Mouse (Mus musculus) liver, embryonic 18 days (tissue): ENCODE data around the gene Mpp4. TPM values are rescaled to one million over a fixed set of nuclear protein-coding genes. Genes with fewer than 3 reads are reported as not detected.

Source experiments
- polyA plus RNA-seq: library from polyadenylated mRNA; depleted of rRNA; stranded (reverse); fragments of >200 nt; gene quantifications from 2 replicates; pipeline ENCODE4 v1.2.3, GENCODE M21; 2012; rRNA removed

Gene Mpp4
- polyA plus RNA-seq, result 1.0 and 1.1 TPM in 2 replicates

DNA sequence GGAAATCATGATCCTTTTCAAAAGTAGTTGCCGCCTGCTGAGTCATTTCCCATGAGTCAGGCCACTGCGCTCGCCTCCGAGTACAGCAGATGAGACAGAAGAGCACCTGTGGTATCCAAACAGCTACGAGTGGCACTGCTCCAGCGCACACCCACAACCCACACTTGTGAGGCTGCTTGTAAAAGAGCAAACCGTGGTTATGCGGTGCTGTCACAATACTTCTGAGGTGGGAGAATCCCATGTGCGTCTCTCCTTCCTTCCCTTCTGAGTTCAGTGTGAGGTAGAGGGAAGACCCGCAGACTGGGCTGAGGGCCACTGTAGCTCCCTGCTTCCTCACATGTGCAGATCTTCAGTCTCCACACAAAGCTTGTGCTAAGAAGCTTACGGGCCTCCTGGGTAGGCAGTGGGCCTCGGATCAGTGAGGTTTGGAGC, at the start of gene Mpp4:
Mpp4 (minus strand) TSS at position 360 of the 432 bp plus-strand sequence.

DNA sequence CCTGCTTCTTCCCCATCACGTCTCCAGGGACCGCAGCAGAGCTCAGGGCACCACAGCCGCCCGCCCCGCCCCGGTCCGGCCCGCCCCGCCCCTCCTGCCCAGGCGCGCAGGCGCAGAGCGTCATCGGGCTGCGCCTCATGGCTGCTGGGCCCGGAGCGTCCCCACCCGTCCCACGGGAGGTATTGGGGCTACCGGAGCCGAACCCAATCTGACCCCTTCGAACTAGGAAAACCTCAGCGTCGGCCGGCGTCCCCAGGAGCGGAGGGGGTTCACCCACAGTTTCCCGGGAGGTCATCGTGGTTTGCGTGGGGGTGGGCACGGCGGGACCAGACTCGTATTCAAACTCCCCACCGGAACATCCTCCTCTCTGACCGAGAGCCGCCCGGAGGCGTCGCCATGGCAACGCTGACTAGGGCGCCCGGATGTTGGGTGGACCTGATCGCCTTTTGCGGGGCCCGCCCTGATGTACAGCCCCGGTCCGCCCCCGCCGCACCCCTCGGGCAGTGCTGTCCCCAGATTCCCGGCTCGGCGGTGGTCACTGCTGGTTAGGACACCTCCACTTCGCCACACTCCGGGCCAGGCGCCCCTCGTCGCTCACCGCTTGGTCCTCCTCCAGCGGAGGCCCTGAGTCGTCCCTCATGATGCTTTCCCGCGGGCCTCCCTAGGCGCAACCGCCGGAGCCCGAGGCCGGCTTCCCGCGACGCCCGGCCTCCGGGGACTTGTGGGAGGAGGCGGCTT, 43.3 kb downstream of the Mpp4 start, which contains the start of gene Tmem237:
Tmem237 (minus strand) TSS at position 689 of the 738 bp plus-strand sequence.

DNA sequence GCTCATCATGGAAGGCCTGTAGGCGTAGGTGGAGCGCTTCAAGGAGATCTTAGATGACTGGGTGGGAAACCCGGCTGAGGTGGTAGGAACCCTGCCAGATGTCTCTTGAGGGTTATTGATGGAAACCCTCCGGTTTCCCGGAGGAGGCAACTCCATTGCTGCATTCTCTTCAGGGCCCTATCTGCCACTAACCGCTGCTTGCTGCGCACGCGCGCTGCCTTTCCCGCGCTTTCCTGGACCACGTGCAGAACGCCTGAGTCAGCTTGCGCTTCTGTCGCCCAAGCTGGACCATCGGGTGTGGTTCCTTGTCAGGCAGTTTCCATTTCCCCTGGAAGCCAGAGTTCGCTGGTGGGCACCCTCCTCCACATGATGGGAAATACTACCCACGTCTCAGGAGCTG, 68.5 kb downstream of the Mpp4 start, which contains the start of gene C2cd6:
C2cd6 (minus strand) TSS at position 196 of the 400 bp plus-strand sequence.

Other genes with a start within 250 kb of the Mpp4 start
- gene Trak2, start 190.0 kb downstream of the Mpp4 start, polyA plus RNA-seq, result 24.5 and 25.8 TPM in 2 replicates
- gene Stradb, start 189.9 kb downstream of the Mpp4 start, polyA plus RNA-seq, result 15.0 and 15.5 TPM in 2 replicates
- 0.01 TPM in 1 of 2 replicates, not detected in the other for gene C2cd6, start 68.5 kb downstream of the Mpp4 start, polyA plus RNA-seq
- gene Tmem237, start 43.0 kb downstream of the Mpp4 start, polyA plus RNA-seq, result 3.2 and 3.9 TPM in 2 replicates
- 7.8 and 8.1 TPM in 2 replicates for gene Als2, start 73.8 kb upstream of the Mpp4 start, polyA plus RNA-seq
- 0.02 and 0.04 TPM in 2 replicates for gene Cdk15, start 93.5 kb upstream of the Mpp4 start, polyA plus RNA-seq